Mouse (Mus musculus): ENCODE measurements around the gene Prpf40a. TPM values are rescaled to one million over a fixed set of nuclear protein-coding genes. Genes with fewer than 3 reads are reported as not detected.

Gene Prpf40a
- polyA plus RNA-seq, 1 experiment from 2014 or later: 231 TPM

DNA sequence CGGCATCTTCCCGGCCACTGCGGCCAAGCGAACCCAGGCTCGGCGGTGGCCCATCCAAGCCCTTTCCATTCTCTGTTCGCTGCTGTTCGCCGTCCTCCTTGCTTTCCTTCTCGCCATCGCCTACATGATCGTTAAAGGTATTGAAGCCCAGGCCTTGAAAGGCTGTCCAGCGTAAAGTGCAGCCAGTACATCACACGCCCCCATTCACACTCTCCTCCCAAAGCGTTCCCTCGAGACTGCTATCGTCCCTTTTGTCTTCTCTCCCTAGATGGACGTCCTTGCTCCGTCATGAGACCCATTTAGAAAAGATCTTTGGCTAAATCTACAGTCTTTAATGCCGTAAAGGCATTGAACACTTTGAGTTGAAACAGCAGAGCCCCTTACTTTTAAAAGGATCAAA, 1.3 kb upstream of the Prpf40a start:
- peak overlapping the region; percentile 69 for H3K4me3 ChIP-seq (ENCODE audit: low read length)
- H3K27me3 ChIP-seq (ENCODE audit: control insufficient read depth, insufficient read depth, low read length): no peaks in the 10 kb centered on the region
- H3K4me1 ChIP-seq (ENCODE audit: control insufficient read depth, insufficient read depth, low read length): peaks cover 9% of the 10 kb centered on the region
- peaks cover 29% of the 10 kb centered on the region; the same call in 1 of the 2 replicates for H3K36me3 ChIP-seq (ENCODE audit: control insufficient read depth, insufficient read depth, low read length)
- no peaks in the 10 kb centered on the region for H3K9me3 ChIP-seq (ENCODE audit: control insufficient read depth, low read length)
- H3K9ac ChIP-seq (ENCODE audit: low read depth, low read length): peak overlapping the region; percentile 86
- 0% methylated on average over 20 of the region's 20 CpGs for WGBS
- H3K27ac ChIP-seq (ENCODE audit: low read depth, low read length): peak overlapping the region; percentile 95
- peak; percentile 5; the same call in 1 of the 2 replicates for ATAC-seq (ENCODE audit: low FRiP score, low TSS enrichment)
- peak overlapping the region; percentile 40 for H3K4me2 ChIP-seq (replicated peaks; ENCODE audit: low read depth, low read length)

DNA sequence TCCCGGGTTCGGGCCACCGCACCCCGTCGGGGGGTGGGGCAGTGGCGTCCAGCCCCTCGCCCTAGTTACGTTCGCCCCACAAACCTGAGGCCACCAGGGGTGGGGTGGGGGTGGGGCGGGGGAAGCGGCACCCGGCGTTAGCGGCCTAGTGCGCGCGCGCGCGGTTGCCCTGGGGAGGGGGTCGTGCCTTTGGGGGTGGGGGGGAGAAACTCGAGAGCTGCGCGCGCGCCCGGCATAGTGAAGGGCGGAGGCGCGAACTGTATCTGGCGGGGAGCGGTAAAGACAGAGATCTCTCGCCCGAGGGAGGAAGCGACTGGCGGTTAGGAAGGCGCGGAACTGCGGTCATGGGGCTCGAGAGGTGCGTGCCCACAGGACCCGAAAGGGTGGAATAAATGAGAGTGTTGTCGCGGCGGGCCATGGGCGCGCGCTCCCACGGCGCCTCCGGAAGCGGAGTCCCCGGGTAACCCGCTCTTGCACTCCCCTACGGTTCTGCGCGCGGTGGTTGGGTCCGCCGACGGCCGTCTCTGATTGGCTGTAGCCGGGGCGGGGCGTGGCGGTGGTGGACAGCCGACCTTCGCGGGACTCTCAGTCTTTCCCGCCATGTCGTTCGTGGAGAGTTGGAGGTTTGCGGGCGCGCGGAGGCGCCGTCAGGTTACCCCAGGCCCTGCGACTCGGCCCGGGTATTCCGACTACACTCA, 588 bp upstream of the Prpf40a start, which contains the start of gene Arl6ip6:
TSS of gene Arl6ip6 (plus strand) at position 204 of the 698 bp plus-strand sequence.
- no peaks in the 10 kb centered on the region for H3K9me3 ChIP-seq (ENCODE audit: control insufficient read depth, low read length)
- H3K27ac ChIP-seq (ENCODE audit: low read depth, low read length): peak within 1 kb of the TSS; percentile 95
- peaks cover 9% of the 10 kb centered on the region for H3K4me1 ChIP-seq (ENCODE audit: control insufficient read depth, insufficient read depth, low read length)
- WGBS: under 1% methylated on average over 71 of the region's 82 CpGs
- H3K4me2 ChIP-seq (replicated peaks; ENCODE audit: low read depth, low read length): peak within 1 kb of the TSS; percentile 40
- H3K27me3 ChIP-seq (ENCODE audit: control insufficient read depth, insufficient read depth, low read length): no peaks in the 10 kb centered on the region
- H3K9ac ChIP-seq (ENCODE audit: low read depth, low read length): peak within 1 kb of the TSS; percentile 92
- peak; percentile 92 for ATAC-seq (ENCODE audit: low FRiP score, low TSS enrichment)
- peaks cover 31% of the 10 kb centered on the region; the same call in 1 of the 2 replicates for H3K36me3 ChIP-seq (ENCODE audit: control insufficient read depth, insufficient read depth, low read length)
- peak within 1 kb of the TSS; percentile 69 for H3K4me3 ChIP-seq (ENCODE audit: low read length)

DNA sequence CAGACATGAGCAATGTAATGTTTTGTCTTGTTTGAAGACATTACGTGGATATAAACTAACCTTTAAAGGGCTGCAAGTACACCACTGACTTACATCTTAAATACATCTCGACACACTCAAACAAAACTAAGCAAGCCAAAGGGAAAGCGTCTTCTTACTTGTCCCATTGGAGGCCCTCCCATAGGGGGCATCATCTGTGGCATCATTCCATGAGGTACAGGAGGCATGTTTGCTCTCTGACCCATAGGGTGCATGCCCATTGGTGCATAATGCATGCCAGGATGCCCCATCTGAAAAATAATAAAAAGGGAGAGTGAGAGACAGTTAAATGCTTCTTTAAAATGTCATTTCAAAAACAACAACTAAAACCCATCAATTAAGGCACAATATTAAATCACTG, 1.3 kb downstream of the Prpf40a start:
- peak overlapping the region; percentile 69 for H3K4me3 ChIP-seq (ENCODE audit: low read length)
- no peak for ATAC-seq (ENCODE audit: low FRiP score, low TSS enrichment)
- 78% methylated on average over 3 of the region's 3 CpGs for WGBS
- H3K9ac ChIP-seq (ENCODE audit: low read depth, low read length): peak overlapping the region; percentile 92; the same call in 1 of the 2 replicates
- no peaks in the 10 kb centered on the region for H3K27me3 ChIP-seq (ENCODE audit: control insufficient read depth, insufficient read depth, low read length)
- H3K36me3 ChIP-seq (ENCODE audit: control insufficient read depth, insufficient read depth, low read length): peaks cover 18% of the 10 kb centered on the region; the same call in 1 of the 2 replicates
- H3K4me1 ChIP-seq (ENCODE audit: control insufficient read depth, insufficient read depth, low read length): peaks cover 9% of the 10 kb centered on the region
- H3K9me3 ChIP-seq (ENCODE audit: control insufficient read depth, low read length): no peaks in the 10 kb centered on the region
- no peak overlapping the region for H3K27ac ChIP-seq (ENCODE audit: low read depth, low read length)
- peak overlapping the region; percentile 40 for H3K4me2 ChIP-seq (replicated peaks; ENCODE audit: low read depth, low read length)

DNA sequence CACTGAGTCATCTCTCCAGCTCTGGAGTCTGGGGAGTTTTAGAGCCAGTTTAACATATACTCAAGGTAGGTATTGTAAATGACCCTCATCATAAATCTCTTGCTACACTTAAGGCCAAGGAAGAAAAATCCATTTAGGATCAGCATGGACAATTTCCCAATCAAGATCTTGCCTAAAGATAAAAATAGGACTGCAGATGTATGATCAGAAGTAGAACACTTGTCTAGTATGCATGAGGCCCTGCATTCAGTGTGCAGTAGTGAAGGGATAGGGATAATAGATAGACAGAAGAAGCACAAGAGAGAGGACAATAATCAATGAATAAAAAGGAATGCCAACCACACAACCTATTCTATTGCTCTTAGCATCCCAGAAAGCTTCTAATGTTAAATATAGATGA, 11.2 kb downstream of the Prpf40a start:
- no peak for ATAC-seq (ENCODE audit: low FRiP score, low TSS enrichment)
- Histone ChIP-seq H3K9me3 (ENCODE audit: control insufficient read depth, low read length) (no peaks in the 10 kb centered on the region), H3K4me3 (ENCODE audit: low read length) (no peak overlapping the region), H3K9ac (ENCODE audit: low read depth, low read length) (no peak overlapping the region), H3K27me3 (ENCODE audit: control insufficient read depth, insufficient read depth, low read length) (no peaks in the 10 kb centered on the region), H3K4me2 (replicated peaks; ENCODE audit: low read depth, low read length) (no peak overlapping the region), H3K36me3 (ENCODE audit: control insufficient read depth, insufficient read depth, low read length) (peaks cover 16% of the 10 kb centered on the region), H3K4me1 (ENCODE audit: control insufficient read depth, insufficient read depth, low read length) (no peaks in the 10 kb centered on the region), H3K27ac (ENCODE audit: low read depth, low read length) (no peak overlapping the region)

DNA sequence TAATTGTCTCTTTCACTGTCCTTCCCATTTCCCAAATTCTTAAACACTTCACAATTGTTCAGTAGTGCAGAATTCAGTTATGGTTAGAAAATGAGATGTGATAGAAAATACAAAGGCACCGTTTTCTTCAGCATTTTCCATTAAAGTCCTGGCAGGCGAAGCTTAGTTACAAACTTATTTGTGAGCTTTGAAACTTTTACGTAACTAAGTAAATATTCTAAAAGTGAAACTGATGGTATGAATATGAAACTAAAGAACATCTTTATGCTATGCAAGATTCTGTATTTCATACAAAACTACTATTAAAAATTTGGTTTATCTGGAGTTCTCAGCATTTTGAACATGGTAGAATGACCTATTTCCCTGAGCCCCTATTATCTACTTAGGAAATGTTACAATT, 12.1 kb downstream of the Prpf40a start:
- Histone ChIP-seq H3K4me2 (replicated peaks; ENCODE audit: low read depth, low read length) (no peak overlapping the region), H3K9me3 (ENCODE audit: control insufficient read depth, low read length) (no peaks in the 10 kb centered on the region), H3K36me3 (ENCODE audit: control insufficient read depth, insufficient read depth, low read length) (peaks cover 25% of the 10 kb centered on the region), H3K27ac (ENCODE audit: low read depth, low read length) (no peak overlapping the region), H3K9ac (ENCODE audit: low read depth, low read length) (no peak overlapping the region), H3K27me3 (ENCODE audit: control insufficient read depth, insufficient read depth, low read length) (no peaks in the 10 kb centered on the region), H3K4me1 (ENCODE audit: control insufficient read depth, insufficient read depth, low read length) (no peaks in the 10 kb centered on the region), H3K4me3 (ENCODE audit: low read length) (no peak overlapping the region)
- 93% methylated on average over 3 of the region's 3 CpGs for WGBS
- no peak for ATAC-seq (ENCODE audit: low FRiP score, low TSS enrichment)

DNA sequence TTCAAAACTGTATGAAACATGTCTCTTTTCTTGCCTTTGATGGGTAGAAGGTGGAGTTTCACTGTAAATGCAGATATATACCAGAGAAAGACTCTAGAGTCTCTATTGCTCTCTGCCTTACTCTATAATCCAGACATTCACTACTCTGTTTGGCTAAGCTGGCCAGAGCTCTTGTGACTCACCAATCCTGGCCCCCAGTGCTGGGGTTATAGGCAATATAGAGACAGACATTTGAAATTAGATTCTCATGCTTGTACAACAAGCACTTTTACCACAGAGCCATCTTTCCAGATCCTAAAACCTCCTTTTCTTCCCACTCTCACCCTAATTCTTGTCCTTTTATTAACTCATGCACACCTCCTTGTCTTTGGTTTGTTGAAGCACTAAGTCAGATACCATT, 17.1 kb downstream of the Prpf40a start:
- Histone ChIP-seq H3K4me2 (replicated peaks; ENCODE audit: low read depth, low read length) (no peak overlapping the region), H3K4me3 (ENCODE audit: low read length) (no peak overlapping the region), H3K4me1 (ENCODE audit: control insufficient read depth, insufficient read depth, low read length) (no peaks in the 10 kb centered on the region), H3K27me3 (ENCODE audit: control insufficient read depth, insufficient read depth, low read length) (no peaks in the 10 kb centered on the region), H3K27ac (ENCODE audit: low read depth, low read length) (no peak overlapping the region), H3K9me3 (ENCODE audit: control insufficient read depth, low read length) (no peaks in the 10 kb centered on the region), H3K36me3 (ENCODE audit: control insufficient read depth, insufficient read depth, low read length) (peaks cover 28% of the 10 kb centered on the region), H3K9ac (ENCODE audit: low read depth, low read length) (no peak overlapping the region)
- no peak for ATAC-seq (ENCODE audit: low FRiP score, low TSS enrichment)

DNA sequence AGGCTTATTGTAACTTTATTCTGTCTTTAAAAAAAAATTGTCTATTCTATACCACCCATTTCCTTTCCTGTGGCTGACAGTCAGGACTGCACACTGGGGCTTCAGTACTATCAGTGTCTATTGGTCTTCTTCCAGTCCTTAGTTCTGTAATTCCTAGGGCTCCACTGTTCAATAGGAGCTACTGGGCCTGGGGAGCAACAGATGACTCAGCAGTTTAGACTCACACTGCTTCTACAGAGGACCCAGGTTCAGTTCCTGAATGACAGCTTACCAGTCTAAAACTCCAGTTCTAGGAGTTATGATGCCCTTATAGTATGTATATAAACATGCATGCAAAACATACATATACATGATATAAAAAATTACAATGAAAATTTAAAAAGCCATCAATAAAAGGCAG, 44.2 kb downstream of the Prpf40a start:
- no peak for ATAC-seq (ENCODE audit: low FRiP score, low TSS enrichment)
- Histone ChIP-seq H3K4me2 (replicated peaks; ENCODE audit: low read depth, low read length) (no peak overlapping the region), H3K36me3 (ENCODE audit: control insufficient read depth, insufficient read depth, low read length) (peaks cover 64% of the 10 kb centered on the region)

DNA sequence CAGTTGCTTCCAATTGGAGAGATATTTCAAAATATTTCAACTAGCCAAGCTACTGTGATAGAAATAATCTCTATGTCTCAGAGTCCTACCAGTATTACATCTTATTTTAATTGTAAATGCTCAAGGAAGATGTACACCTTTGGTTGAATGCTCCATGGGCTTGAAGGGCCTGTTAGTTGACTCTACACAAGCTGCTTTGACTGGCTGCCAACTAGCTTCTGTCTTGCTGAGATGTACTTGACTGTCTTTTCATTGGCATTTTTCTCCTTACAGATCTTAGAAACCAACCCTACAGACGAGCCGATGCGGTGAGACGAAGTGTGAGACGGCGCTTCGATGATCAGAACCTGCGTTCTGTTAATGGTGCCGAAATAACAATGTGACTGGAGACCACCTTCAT, 59.5 kb downstream of the Prpf40a start:
- Histone ChIP-seq H3K4me2 (replicated peaks; ENCODE audit: low read depth, low read length) (no peak overlapping the region), H3K27me3 (ENCODE audit: control insufficient read depth, insufficient read depth, low read length) (no peaks in the 10 kb centered on the region), H3K9ac (ENCODE audit: low read depth, low read length) (no peak overlapping the region), H3K27ac (ENCODE audit: low read depth, low read length) (no peak overlapping the region), H3K36me3 (ENCODE audit: control insufficient read depth, insufficient read depth, low read length) (peaks cover 46% of the 10 kb centered on the region), H3K4me1 (ENCODE audit: control insufficient read depth, insufficient read depth, low read length) (no peaks in the 10 kb centered on the region), H3K4me3 (ENCODE audit: low read length) (no peak overlapping the region), H3K9me3 (ENCODE audit: control insufficient read depth, low read length) (no peaks in the 10 kb centered on the region)
- WGBS: 94% methylated on average over 9 of the region's 9 CpGs
- no peak for ATAC-seq (ENCODE audit: low FRiP score, low TSS enrichment)

More for the DNA sequence above, 44.2 kb downstream of the Prpf40a start:
- Histone ChIP-seq H3K4me3 (ENCODE audit: low read length) (no peak overlapping the region), H3K27ac (ENCODE audit: low read depth, low read length) (no peak overlapping the region), H3K9ac (ENCODE audit: low read depth, low read length) (no peak overlapping the region), H3K4me1 (ENCODE audit: control insufficient read depth, insufficient read depth, low read length) (no peaks in the 10 kb centered on the region), H3K9me3 (ENCODE audit: control insufficient read depth, low read length) (no peaks in the 10 kb centered on the region), H3K27me3 (ENCODE audit: control insufficient read depth, insufficient read depth, low read length) (no peaks in the 10 kb centered on the region)

DNA sequence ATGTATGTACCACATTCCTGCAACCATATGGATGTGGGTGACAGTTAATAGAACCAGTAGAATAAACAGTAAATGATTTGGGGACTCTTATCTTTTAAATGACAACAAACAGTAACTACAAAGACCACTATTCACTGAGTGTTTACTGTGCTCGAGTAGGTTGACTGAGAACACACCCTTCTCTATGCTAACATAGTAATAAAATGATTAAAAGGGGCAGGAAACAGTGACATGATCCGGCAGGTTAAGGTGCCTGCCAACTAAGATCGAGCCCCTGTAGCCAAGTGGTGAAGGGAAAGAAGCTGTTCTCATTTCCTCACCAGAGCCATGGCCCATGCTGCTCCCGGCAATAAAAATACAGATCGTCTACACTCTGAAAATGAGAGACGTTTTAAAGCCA, 62.0 kb downstream of the Prpf40a start:
- ATAC-seq (ENCODE audit: low FRiP score, low TSS enrichment): no peak
- no peak overlapping the region for H3K27ac ChIP-seq (ENCODE audit: low read depth, low read length)
- peaks cover 45% of the 10 kb centered on the region for H3K36me3 ChIP-seq (ENCODE audit: control insufficient read depth, insufficient read depth, low read length)
- H3K4me2 ChIP-seq (replicated peaks; ENCODE audit: low read depth, low read length): no peak overlapping the region
- no peak overlapping the region for H3K4me3 ChIP-seq (ENCODE audit: low read length)
- WGBS: 55% methylated on average over 6 of the region's 6 CpGs
- no peaks in the 10 kb centered on the region for H3K4me1 ChIP-seq (ENCODE audit: control insufficient read depth, insufficient read depth, low read length)
- no peak overlapping the region for H3K9ac ChIP-seq (ENCODE audit: low read depth, low read length)
- H3K9me3 ChIP-seq (ENCODE audit: control insufficient read depth, low read length): no peaks in the 10 kb centered on the region
- no peaks in the 10 kb centered on the region for H3K27me3 ChIP-seq (ENCODE audit: control insufficient read depth, insufficient read depth, low read length)

Measured in kidney, embryonic 14.5 days (tissue).